Mouse (Mus musculus) neural tube, embryonic 14.5 days (tissue): ENCODE results near the gene Vill. TPM values are rescaled to one million over a fixed set of nuclear protein-coding genes. Genes with fewer than 3 reads are reported as not detected.
A peak's percentile ranks its signal among the peaks of the same experiment; 100 is the strongest.

ENCODE experiments used
- ATAC-seq: fragments of 200-750 bp; cut with Nextera tagmentation; 2 replicates; pipeline ENCODE4 v1.8.0; 2017; ENCODE audit warnings: low read depth, mild to moderate bottlenecking, moderate TSS enrichment, moderate library complexity
- H3K27ac ChIP-seq: fragments of 300-500 bp; sonication (generic); 2 replicates; pipeline ENCODE4 v1.5.1; 2014; ENCODE audit warnings: low read depth, mild to moderate bottlenecking, control low read depth, low read length, moderate library complexity, mixed read lengths
- H3K27me3 ChIP-seq: fragments of 300-500 bp; sonication (generic); 2 replicates; pipeline ENCODE4 v1.6.1; 2014; ENCODE audit warnings: low read length; ENCODE audit not compliant: control insufficient read depth, insufficient read depth
- H3K36me3 ChIP-seq: fragments of 300-500 bp; sonication (generic); 2 replicates; pipeline ENCODE4 v1.6.1; 2014; ENCODE audit warnings: low read length, mixed read lengths; ENCODE audit not compliant: control insufficient read depth, insufficient read depth
- H3K4me1 ChIP-seq: fragments of 300-500 bp; sonication (generic); 2 replicates; pipeline ENCODE4 v1.6.1; 2014; ENCODE audit warnings: low read length; ENCODE audit not compliant: control insufficient read depth, insufficient read depth
- H3K4me2 ChIP-seq: fragments of 300-500 bp; sonication (generic); 2 replicates; pipeline ENCODE4 v1.6.1; 2014; ENCODE audit warnings: mild to moderate bottlenecking, low read depth, low read length, control low read depth
- H3K4me3 ChIP-seq: fragments of 300-500 bp; sonication (generic); 2 replicates; pipeline ENCODE4 v1.5.1; 2014; ENCODE audit warnings: low read depth, low read length, control low read depth, mixed read lengths
- H3K9ac ChIP-seq: fragments of 300-500 bp; sonication (generic); replicated peaks from 2 replicates; pipeline ENCODE4 v1.6.1; 2014; ENCODE audit warnings: low read depth, mild to moderate bottlenecking, control low read depth, low read length, mixed read lengths
- H3K9me3 ChIP-seq: fragments of 300-500 bp; sonication (generic); 2 replicates; pipeline ENCODE4 v1.6.1; 2016; ENCODE audit warnings: low read length; ENCODE audit not compliant: control insufficient read depth
- WGBS: fragments of 180-500 bp; shearing (Covaris S2); extraction: QIAGEN DNeasy Blood & Tissue Kit; methylation state at CpG from one replicate; pipeline ENCODE4 v1.1.7; 2014; 5-methylcytosine and 5-hydroxymethylcytosine counted together
- polyA plus RNA-seq: library from polyadenylated mRNA; unstranded; fragments of >200 nt; fragmentation: Nextera tagmentation; extraction: Ambion mirVana; gene quantifications from 2 replicates; pipeline ENCODE4 v1.2.1, GENCODE M21; 2014

The Vill gene
- polyA plus RNA-seq, 1 experiment from 2014 or later: 3.6 TPM

DNA sequence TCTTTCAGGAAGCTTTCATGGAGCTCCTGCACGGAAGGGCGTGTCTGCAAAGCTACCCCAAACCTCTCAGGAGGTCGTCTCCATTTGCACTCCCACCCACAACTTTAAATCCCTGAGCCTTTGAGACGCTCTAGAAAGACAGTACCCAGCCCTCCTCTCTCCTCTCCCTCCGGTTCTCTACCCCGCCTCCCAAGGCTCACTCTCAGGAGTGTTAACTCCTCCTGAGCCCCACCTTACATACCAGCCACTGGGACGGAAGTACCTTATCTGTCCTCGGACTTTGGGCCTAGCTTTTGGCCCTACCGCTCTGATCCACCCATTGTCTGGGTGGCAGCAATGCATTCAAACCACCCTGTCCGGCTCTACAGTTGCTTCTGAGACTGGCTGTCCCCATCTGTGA, 31.4 kb downstream of the Vill start:
- H3K9me3 ChIP-seq: no peaks in the 10 kb centered on the region
- no peak overlapping the region for H3K4me3 ChIP-seq
- no peak overlapping the region for H3K4me2 ChIP-seq
- WGBS: 86% methylated on average over 10 of the region's 10 CpGs
- H3K36me3 ChIP-seq: no peaks in the 10 kb centered on the region
- ATAC-seq: no peak
- 0 out of 2 replicates have a peak, but pooled peaks cover 16% of the 10 kb centered on the region for H3K4me1 ChIP-seq
- no peaks in the 10 kb centered on the region for H3K27me3 ChIP-seq
- H3K27ac ChIP-seq: no peak overlapping the region
- no peak overlapping the region for H3K9ac ChIP-seq

DNA sequence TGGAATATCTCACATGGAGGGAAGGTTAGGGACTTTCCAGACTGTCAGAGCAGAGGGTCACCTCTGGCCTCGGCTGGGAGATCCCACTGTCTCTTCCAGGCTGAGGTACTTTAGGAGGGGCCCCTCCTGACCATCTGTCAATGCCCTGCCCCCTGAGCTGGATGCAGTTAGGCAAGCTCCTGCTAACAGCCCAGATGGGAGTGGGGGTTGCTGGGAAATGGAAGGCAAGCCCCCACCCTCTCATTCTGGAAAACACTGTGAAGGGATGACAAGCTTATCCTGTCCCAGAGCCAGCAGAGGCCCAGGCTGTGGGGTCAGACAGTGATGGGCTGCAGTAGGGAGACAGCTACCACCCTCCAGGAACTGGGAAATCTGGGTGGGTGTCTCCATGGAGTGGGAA, 33.9 kb downstream of the Vill start:
- no peak overlapping the region for H3K4me2 ChIP-seq
- no peak for ATAC-seq
- H3K9me3 ChIP-seq: no peaks in the 10 kb centered on the region
- no peaks in the 10 kb centered on the region for H3K36me3 ChIP-seq
- no peak overlapping the region for H3K9ac ChIP-seq
- H3K27me3 ChIP-seq: no peaks in the 10 kb centered on the region
- no peak overlapping the region for H3K27ac ChIP-seq
- H3K4me1 ChIP-seq: 0 out of 2 replicates have a peak, but pooled peaks cover 13% of the 10 kb centered on the region
- 19% methylated on average over 1 of the region's 1 CpGs for WGBS
- no peak overlapping the region for H3K4me3 ChIP-seq

DNA sequence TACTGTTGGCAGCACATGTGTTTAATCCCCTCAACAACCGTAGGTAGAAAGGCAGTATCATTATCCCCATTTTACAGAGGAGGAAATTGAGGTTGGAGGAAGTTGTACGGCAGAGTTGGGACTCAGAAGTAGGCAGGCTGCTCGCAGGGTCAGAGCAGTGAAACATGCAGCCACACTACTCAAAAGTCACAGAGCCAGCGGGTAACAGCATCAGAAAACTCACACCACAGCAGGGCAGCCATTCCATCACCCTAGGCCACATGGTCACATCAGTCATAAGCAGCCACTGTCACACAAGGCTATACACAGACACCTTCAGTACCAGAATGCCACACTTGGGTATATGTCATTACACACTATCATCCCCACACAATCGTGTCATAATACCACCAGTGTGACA, 34.7 kb downstream of the Vill start:
- ATAC-seq: no peak
- Histone ChIP-seq H3K4me2 (no peak overlapping the region), H3K4me3 (no peak overlapping the region), H3K36me3 (no peaks in the 10 kb centered on the region), H3K27me3 (no peaks in the 10 kb centered on the region), H3K9ac (no peak overlapping the region), H3K27ac (no peak overlapping the region), H3K9me3 (no peaks in the 10 kb centered on the region), H3K4me1 (0 out of 2 replicates have a peak, but pooled peaks cover 14% of the 10 kb centered on the region)
- 87% methylated on average over 5 of the region's 5 CpGs for WGBS

DNA sequence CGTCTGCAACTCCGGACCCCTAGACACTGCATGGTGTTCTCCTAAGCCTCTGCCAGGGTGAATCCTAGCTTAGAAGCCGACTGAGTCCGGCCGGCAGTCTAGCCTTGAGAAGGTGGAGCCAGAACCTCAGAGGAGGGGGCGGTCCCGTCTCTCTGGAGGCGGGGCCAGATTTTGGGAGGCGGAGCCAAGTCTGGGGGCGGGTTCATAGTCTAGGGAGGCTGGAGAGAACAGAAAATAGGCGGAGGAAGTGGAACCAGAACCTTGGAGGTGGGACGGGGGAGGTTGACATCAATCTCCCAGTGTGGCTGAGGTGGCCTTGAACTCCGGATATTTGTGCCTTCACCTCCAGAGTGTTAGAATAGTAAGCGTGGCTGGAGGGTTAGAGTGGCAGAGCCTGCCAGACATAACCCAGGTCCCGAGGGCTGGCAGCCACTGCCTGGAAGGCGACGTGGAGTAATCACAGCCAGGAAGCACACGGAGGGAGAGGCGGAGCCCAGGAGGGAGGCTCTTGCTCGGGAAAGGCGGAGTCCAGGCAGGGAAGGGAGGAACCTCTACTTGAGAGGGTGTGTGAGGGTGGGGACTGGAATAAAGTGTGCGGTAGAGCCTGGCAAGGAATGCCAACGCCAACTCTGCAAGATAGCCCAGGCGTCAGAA, 35.7 kb downstream of the Vill start:
- Histone ChIP-seq H3K27ac (no peak overlapping the region), H3K4me3 (peak overlapping the region; percentile 12; the same call in 1 of the 2 replicates), H3K9me3 (no peaks in the 10 kb centered on the region), H3K36me3 (no peaks in the 10 kb centered on the region), H3K27me3 (no peaks in the 10 kb centered on the region), H3K4me2 (peak overlapping the region; percentile 41), H3K4me1 (peaks cover 16% of the 10 kb centered on the region; the same call in 1 of the 2 replicates), H3K9ac (no peak overlapping the region; the same call in 1 of the 2 replicates)
- WGBS: 1% methylated on average over 24 of the region's 24 CpGs
- ATAC-seq: peak; percentile 35; the same call in 1 of the 2 replicates

DNA sequence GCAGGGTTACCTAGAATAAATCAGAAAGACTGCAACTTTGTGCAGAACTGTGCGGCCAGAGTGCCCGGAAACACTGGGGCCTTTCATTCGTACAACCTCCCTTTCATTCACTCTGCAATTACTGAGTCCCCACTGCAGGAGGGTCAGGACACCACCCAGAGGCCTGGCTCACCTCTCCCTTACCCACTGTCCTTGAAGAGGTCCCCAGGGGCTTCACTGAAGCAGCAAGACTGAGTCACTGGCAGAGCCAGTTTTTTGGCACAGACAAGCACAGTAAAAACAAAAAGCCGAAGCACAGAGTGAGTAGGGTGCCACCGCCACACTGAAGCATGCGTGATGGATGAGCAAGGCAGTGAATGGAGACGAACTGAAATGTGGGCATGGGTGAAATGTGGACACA, 36.9 kb downstream of the Vill start:
- Histone ChIP-seq H3K27me3 (0 out of 2 replicates have a peak, but pooled peaks cover 2% of the 10 kb centered on the region), H3K4me3 (no peak overlapping the region), H3K4me2 (no peak overlapping the region), H3K36me3 (no peaks in the 10 kb centered on the region), H3K4me1 (peaks cover 19% of the 10 kb centered on the region), H3K27ac (no peak overlapping the region), H3K9ac (no peak overlapping the region), H3K9me3 (no peaks in the 10 kb centered on the region)
- WGBS: 22% methylated on average over 7 of the region's 7 CpGs
- peak; percentile 10; the same call in 1 of the 2 replicates for ATAC-seq

DNA sequence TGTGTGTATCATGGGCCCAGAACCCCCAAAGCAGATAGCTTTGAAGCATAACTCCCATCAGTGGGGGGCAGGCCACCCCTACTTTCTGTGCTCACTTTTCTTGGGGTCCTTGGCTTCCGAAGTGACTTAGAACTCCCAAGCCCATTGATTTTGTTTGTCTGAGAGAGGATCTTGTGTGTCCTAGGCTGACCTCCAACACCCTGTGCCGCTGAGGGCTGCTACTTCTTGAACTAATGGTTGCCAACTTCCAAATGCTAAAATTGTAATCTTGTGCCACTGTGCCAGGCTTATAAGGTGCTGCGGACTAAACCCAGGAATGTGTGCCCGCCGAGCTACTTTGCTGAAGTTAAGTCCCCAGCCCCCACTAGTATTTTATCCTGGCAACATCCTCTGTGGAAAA, 37.9 kb downstream of the Vill start:
- Histone ChIP-seq H3K4me2 (no peak overlapping the region), H3K4me1 (peaks cover 19% of the 10 kb centered on the region), H3K9me3 (no peaks in the 10 kb centered on the region), H3K36me3 (no peaks in the 10 kb centered on the region), H3K9ac (no peak overlapping the region), H3K4me3 (no peak overlapping the region), H3K27me3 (0 out of 2 replicates have a peak, but pooled peaks cover 2% of the 10 kb centered on the region), H3K27ac (no peak overlapping the region)
- no peak for ATAC-seq
- 95% methylated on average over 5 of the region's 5 CpGs for WGBS

DNA sequence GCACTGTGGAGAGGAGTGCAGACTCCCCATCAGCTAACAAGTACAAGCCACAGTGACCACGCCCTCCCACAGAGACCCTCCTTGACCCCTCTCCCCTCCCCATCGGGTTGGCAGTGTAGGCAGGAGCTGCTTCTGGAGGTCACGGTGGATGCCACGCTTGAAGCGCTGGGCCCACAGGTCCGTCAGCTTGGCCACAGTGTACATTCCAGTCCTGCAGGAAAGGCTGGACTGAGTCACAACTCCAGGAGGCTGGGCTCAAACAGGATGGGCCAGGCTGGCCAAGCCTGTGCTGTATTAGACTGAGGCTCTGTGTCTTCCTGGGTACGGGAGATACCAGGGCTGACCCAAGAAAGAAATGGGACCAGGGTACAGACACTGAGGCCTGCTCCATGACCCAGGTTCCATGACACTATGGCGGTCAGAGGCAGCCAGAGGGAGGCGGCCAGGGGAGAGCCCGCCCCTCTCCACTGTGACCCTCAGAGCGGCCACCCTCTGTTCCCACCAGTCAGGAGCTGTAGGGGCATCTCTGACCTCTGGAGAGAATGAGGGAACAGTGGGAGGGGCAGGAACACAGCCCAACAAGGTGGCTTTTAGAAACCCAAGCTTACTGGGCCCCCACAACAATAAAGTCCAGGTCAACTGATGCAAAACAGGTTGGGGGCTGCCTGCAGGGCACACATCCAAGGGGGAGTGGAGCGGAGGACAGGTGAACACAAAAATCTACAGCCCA, 39.2 kb downstream of the Vill start:
- Histone ChIP-seq H3K27me3 (0 out of 2 replicates have a peak, but pooled peaks cover 2% of the 10 kb centered on the region), H3K9ac (no peak overlapping the region; the same call in 1 of the 2 replicates), H3K4me3 (peak overlapping the region; percentile 53), H3K27ac (no peak overlapping the region), H3K4me1 (peaks cover 19% of the 10 kb centered on the region), H3K4me2 (peak overlapping the region; percentile 63), H3K36me3 (no peaks in the 10 kb centered on the region), H3K9me3 (no peaks in the 10 kb centered on the region)
- WGBS: 59% methylated on average over 12 of the region's 12 CpGs
- ATAC-seq: no peak

DNA sequence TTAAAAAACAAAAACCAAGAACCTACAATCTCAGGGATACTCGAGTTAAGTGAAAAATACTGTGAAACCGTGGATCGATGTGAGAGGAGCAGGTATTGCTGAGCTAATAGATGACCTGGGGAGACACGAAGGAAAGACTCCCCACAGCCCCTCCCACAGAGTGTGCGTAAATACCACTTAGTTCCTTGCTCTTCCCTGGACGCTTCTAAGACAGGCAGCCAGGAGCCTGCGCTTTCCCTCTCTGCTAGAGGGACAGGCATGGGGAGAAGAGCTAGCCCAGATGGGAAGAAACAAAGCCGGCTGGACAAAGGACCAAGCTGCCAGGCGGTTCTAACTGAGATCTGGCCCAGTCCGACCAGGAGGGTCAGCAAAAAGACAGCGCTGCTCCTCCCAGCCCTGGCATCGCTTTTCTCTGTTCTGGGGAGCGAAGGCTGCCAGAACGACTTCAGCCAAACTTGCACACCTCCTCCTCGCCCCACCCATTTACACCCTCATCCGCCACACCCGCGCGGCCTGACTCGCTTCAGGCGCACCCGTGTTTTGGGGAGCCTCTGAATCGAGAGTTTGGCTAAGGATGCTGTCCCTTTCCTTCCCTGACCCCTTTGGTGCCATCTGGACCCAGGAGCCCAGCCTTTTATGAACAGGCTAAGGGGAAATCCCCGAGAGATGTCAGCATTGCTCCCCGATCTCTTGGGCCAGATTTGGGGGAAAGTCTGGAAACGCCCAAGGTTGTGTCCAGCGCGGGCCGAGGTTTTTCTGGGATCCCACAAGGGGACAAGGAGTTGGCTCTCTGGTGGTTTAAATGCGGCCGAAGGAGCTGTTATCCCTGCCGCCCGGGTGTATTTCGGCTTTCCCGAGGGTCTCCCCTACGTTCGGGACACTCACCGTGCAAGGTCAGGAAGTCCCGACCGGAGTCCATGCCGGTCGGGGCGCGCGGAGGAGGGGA, 40.2 kb downstream of the Vill start:
- Histone ChIP-seq H3K4me3 (peak overlapping the region; percentile 53), H3K36me3 (no peaks in the 10 kb centered on the region), H3K27me3 (0 out of 2 replicates have a peak, but pooled peaks cover 2% of the 10 kb centered on the region), H3K9ac (peak overlapping the region; percentile 62), H3K4me1 (peaks cover 18% of the 10 kb centered on the region), H3K4me2 (peak overlapping the region; percentile 63), H3K27ac (no peak overlapping the region), H3K9me3 (no peaks in the 10 kb centered on the region)
- WGBS: 3% methylated on average over 45 of the region's 45 CpGs
- ATAC-seq: no peak
